Mouse (Mus musculus) G1E (cell line): ENCODE results near the gene Mettl13. TPM values are rescaled to one million over a fixed set of nuclear protein-coding genes. Genes with fewer than 3 reads are reported as not detected.

Experiments
- ATAC-seq: 2 replicates; pipeline ENCODE4 v1.8.0; 2016; ENCODE audit warnings: mild to moderate bottlenecking; ENCODE audit not compliant: insufficient number of reproducible peaks, poor library complexity, low FRiP score, severe bottlenecking; ENCODE audit errors: extremely low read depth
- DNase-seq: peaks from one replicate; pipeline ENCODE4 v3.0.0; 2012; ENCODE audit warnings: low spot score
- H3K27me3 ChIP-seq: 2 replicates; pipeline ENCODE4 v1.6.1; 2012; ENCODE audit warnings: mild to moderate bottlenecking, low read length, inconsistent platforms; ENCODE audit not compliant: insufficient read depth
- H3K36me3 ChIP-seq: replicated peaks from 2 replicates; pipeline ENCODE3; 2012; ENCODE audit warnings: mild to moderate bottlenecking, inconsistent platforms
- H3K4me1 ChIP-seq: 2 replicates; pipeline ENCODE4 v1.6.1; 2012; ENCODE audit warnings: low read depth, low read length, inconsistent platforms, mixed read lengths; ENCODE audit not compliant: insufficient read depth
- H3K4me3 ChIP-seq: 2 replicates; pipeline ENCODE4 v1.5.1; 2012; ENCODE audit warnings: low read depth, mild to moderate bottlenecking, inconsistent platforms, low read length, moderate library complexity, mixed read lengths
- H3K9me3 ChIP-seq: replicated peaks from 2 replicates; pipeline ENCODE4 v1.6.1; 2012; ENCODE audit warnings: inconsistent platforms
- CTCF ChIP-seq: IDR thresholded peaks from 2 replicates; pipeline ENCODE4 v1.5.1; 2012; ENCODE audit warnings: low read depth, low read length, inconsistent platforms, mixed read lengths
- GATA1 ChIP-seq: IDR thresholded peaks from 2 replicates; pipeline ENCODE4 v1.6.1; 2012; ENCODE audit warnings: borderline replicate concordance, low read length, inconsistent platforms, mixed read lengths
- GATA2 ChIP-seq: IDR thresholded peaks from 2 replicates; pipeline ENCODE4 v1.6.1; 2012; ENCODE audit warnings: low read depth, low read length, inconsistent platforms, borderline replicate concordance
- POLR2AphosphoS5 ChIP-seq: IDR thresholded peaks from 2 replicates; pipeline ENCODE4 v1.6.1; 2012; ENCODE audit warnings: low read depth, low read length, inconsistent platforms; ENCODE audit not compliant: insufficient replicate concordance
- TAL1 ChIP-seq: conservative IDR thresholded peaks from 2 replicates; pipeline ENCODE4 v1.6.1; 2012; ENCODE audit warnings: low read depth, low read length, inconsistent platforms, mixed read lengths
- polyA plus RNA-seq: library from polyadenylated mRNA; stranded (reverse); fragments of >175 nt; gene quantifications from 2 replicates; pipeline ENCODE4 v1.2.3, GENCODE M21; 2012
- total RNA-seq, 2 experiments: library from RNA; stranded (forward) in 1 of 2; stranded (reverse) in 1 of 2; fragments of 200-1000 nt in 1 of 2; fragments of >200 nt in 1 of 2; fragmentation: Nextera tagmentation in 1 of 2; gene quantifications; 2 replicates each; pipeline ENCODE4 v1.2.3; 2014 to 2017

Gene Mettl13
- total and polyA plus RNA-seq, 3 experiments: 16.7 to 27.6 (median 16.9) TPM

- ATAC-seq (no peak), DNase-seq (no peak)
- TF ChIP-seq TAL1 (no peak), CTCF (no peak), GATA2 (no peak), GATA1 (no peak), POLR2AphosphoS5 (no peak)
- no peaks in the 10 kb centered on the region; the same call in 1 of the 2 replicates for H3K4me1 ChIP-seq
- H3K36me3 ChIP-seq: peaks cover 69% of the 10 kb centered on the region
- H3K27me3 ChIP-seq: no peaks in the 10 kb centered on the region
- no peak overlapping the region for H3K4me3 ChIP-seq
- no peaks in the 10 kb centered on the region; the same call in 1 of the 2 replicates for H3K9me3 ChIP-seq
These were observed 14.4 kb downstream of the Mettl13 start for GRCm38 (mm10) chr1:162533766-162534560.

- TF ChIP-seq GATA1 (no peak), TAL1 (no peak), GATA2 (no peak), POLR2AphosphoS5 (no peak), CTCF (no peak)
- DNase-seq (no peak), ATAC-seq (no peak)
- Histone ChIP-seq H3K4me1 (no peaks in the 10 kb centered on the region), H3K36me3 (peaks cover 57% of the 10 kb centered on the region), H3K4me3 (no peak overlapping the region), H3K9me3 (peaks cover 3% of the 10 kb centered on the region), H3K27me3 (no peaks in the 10 kb centered on the region)
These were observed 16.0 kb downstream of the Mettl13 start for GRCm38 (mm10) chr1:162532330-162532729.

GRCm38 (mm10) chr1:162531584-162531983, 16.8 kb downstream of the Mettl13 start:
- no peaks in the 10 kb centered on the region for H3K4me1 ChIP-seq
- no peak overlapping the region for H3K4me3 ChIP-seq
- H3K9me3 ChIP-seq: peaks cover 3% of the 10 kb centered on the region
- DNase-seq: no peak
- H3K36me3 ChIP-seq: peaks cover 50% of the 10 kb centered on the region
- no peaks in the 10 kb centered on the region for H3K27me3 ChIP-seq
- no peak for ATAC-seq
- TF ChIP-seq GATA1 (no peak), CTCF (0 out of 2 replicates have a peak, but pooled peaks have one; percentile 11)

GRCm38 (mm10) chr1:162530666-162531065, 17.7 kb downstream of the Mettl13 start:
- DNase-seq (no peak), ATAC-seq (no peak)
- peaks cover 3% of the 10 kb centered on the region for H3K9me3 ChIP-seq
- no peak overlapping the region for H3K4me3 ChIP-seq
- H3K27me3 ChIP-seq: no peaks in the 10 kb centered on the region
- H3K36me3 ChIP-seq: peaks cover 41% of the 10 kb centered on the region
- TF ChIP-seq GATA1 (no peak), TAL1 (no peak), GATA2 (no peak), POLR2AphosphoS5 (no peak), CTCF (no peak)
- no peaks in the 10 kb centered on the region for H3K4me1 ChIP-seq

GRCm38 (mm10) chr1:162529651-162530050, 18.7 kb downstream of the Mettl13 start:
- peaks cover 3% of the 10 kb centered on the region for H3K9me3 ChIP-seq
- H3K4me3 ChIP-seq: no peak overlapping the region
- no peak for ATAC-seq
- TF ChIP-seq TAL1 (no peak), GATA1 (no peak), POLR2AphosphoS5 (no peak), CTCF (no peak), GATA2 (no peak)
- DNase-seq: no peak
- peaks cover 31% of the 10 kb centered on the region for H3K36me3 ChIP-seq
- no peaks in the 10 kb centered on the region for H3K27me3 ChIP-seq
- H3K4me1 ChIP-seq: no peaks in the 10 kb centered on the region

GRCm38 (mm10) chr1:162515116-162515515, 33.2 kb downstream of the Mettl13 start:
- Histone ChIP-seq H3K9me3 (no peaks in the 10 kb centered on the region), H3K27me3 (no peaks in the 10 kb centered on the region), H3K36me3 (no peaks in the 10 kb centered on the region), H3K4me1 (peaks cover 45% of the 10 kb centered on the region), H3K4me3 (no peak overlapping the region)
- DNase-seq (no peak), ATAC-seq (no peak)
- TF ChIP-seq GATA2: no peak
- no peak for TF ChIP-seq CTCF
- no peak for TF ChIP-seq TAL1
- TF ChIP-seq GATA1: no peak
- TF ChIP-seq POLR2AphosphoS5: no peak
